Mouse (Mus musculus) CH12.LX (cell line): ENCODE measurements around the gene Lurap1l. TPM values are rescaled to one million over a fixed set of nuclear protein-coding genes. Genes with fewer than 3 reads are reported as not detected.

Experiments used
- DNase-seq: peaks from one replicate; pipeline ENCODE4 v3.0.0-alpha.2; 2013; ENCODE audit errors: extremely low read depth
- H3K27ac ChIP-seq: 2 replicates; pipeline ENCODE4 v1.5.1; 2012; ENCODE audit warnings: low read depth, mild to moderate bottlenecking, control low read depth, moderate library complexity; ENCODE audit not compliant: insufficient read depth
- H3K27me3 ChIP-seq: replicated peaks from 2 replicates; pipeline ENCODE3; 2012; ENCODE audit warnings: inconsistent platforms
- H3K36me3 ChIP-seq, 2 experiments: replicated peaks in 1 of 2; 2 replicates each; pipeline versions ENCODE3 to v1.6.1; 2012; ENCODE audit warnings: inconsistent platforms in 1 of 2, low read length in 1 of 2, mild to moderate bottlenecking in 1 of 2, mixed read lengths in 1 of 2, moderate library complexity in 1 of 2; ENCODE audit not compliant: control insufficient read depth in 1 of 2, insufficient read depth in 1 of 2
- H3K4me1 ChIP-seq, 2 experiments: 2 replicates each; pipeline ENCODE4 v1.6.1; 2012; ENCODE audit warnings: inconsistent platforms in 1 of 2, moderate library complexity in 1 of 2; ENCODE audit not compliant: insufficient read depth in 2 of 2, control insufficient read depth in 1 of 2
- H3K4me2 ChIP-seq: 2 replicates; pipeline ENCODE4 v1.6.1; 2012; ENCODE audit warnings: low read depth, mild to moderate bottlenecking, control low read depth; ENCODE audit not compliant: poor library complexity, insufficient read depth, severe bottlenecking
- H3K4me3 ChIP-seq, 3 experiments: fragments of 150-350 bp in 1 of 3; sonication (generic) in 1 of 3; replicated peaks in 1 of 3; 2 replicates each; pipeline versions ENCODE3 to v1.5.1; 2011 to 2012; ENCODE audit warnings: low read depth in 2 of 3, low read length in 2 of 3, mild to moderate bottlenecking in 2 of 3, moderate library complexity in 2 of 3, control low read depth in 1 of 3, improper control_type of control experiment in 1 of 3, inconsistent platforms in 1 of 3, mixed read lengths in 1 of 3; ENCODE audit not compliant: poor library complexity in 1 of 3
- H3K79me2 ChIP-seq: replicated peaks from 2 replicates; pipeline ENCODE4 v1.6.1; 2012; ENCODE audit warnings: mild to moderate bottlenecking, moderate library complexity; ENCODE audit not compliant: control insufficient read depth, poor library complexity, insufficient read depth, severe bottlenecking; ENCODE audit errors: extremely low read depth
- H3K9ac ChIP-seq: 2 replicates; pipeline ENCODE4 v1.6.1; 2012; ENCODE audit warnings: low read depth, mild to moderate bottlenecking, control low read depth, moderate library complexity; ENCODE audit not compliant: insufficient read depth
- H3K9me3 ChIP-seq: replicated peaks from 2 replicates; pipeline ENCODE3; 2012; ENCODE audit warnings: low read length, inconsistent platforms, mixed read lengths
- CHD1 ChIP-seq: IDR thresholded peaks from 2 replicates; pipeline ENCODE4 v1.6.1; 2012; ENCODE audit warnings: low read depth, low read length, improper control_type of control experiment, inconsistent platforms
- CTCF ChIP-seq, 2 experiments: IDR thresholded peaks in 1 of 2; conservative IDR thresholded peaks in 1 of 2; 2 replicates each; pipeline ENCODE4 v1.5.1; 2011 to 2012; ENCODE audit warnings: low read depth in 2 of 2, low read length in 2 of 2, improper control_type of control experiment in 1 of 2, inconsistent platforms in 1 of 2, mild to moderate bottlenecking in 1 of 2, moderate library complexity in 1 of 2
- ELF1 ChIP-seq: IDR thresholded peaks from 2 replicates; pipeline ENCODE4 v1.6.1; 2014; ENCODE audit warnings: low read depth, mild to moderate bottlenecking, inconsistent platforms, low read length, improper control_type of control experiment
- EP300 ChIP-seq: IDR thresholded peaks from 2 replicates; pipeline ENCODE4 v1.6.1; 2011; ENCODE audit warnings: low read length, improper control_type of control experiment
- ETS1 ChIP-seq: conservative IDR thresholded peaks from 2 replicates; pipeline ENCODE4 v1.6.1; 2012; ENCODE audit warnings: low read depth, mild to moderate bottlenecking, inconsistent platforms, low read length, improper control_type of control experiment, moderate library complexity
- GABPA ChIP-seq: IDR thresholded peaks from 2 replicates; pipeline ENCODE4 v1.6.1; 2012; ENCODE audit warnings: low read depth, low read length, improper control_type of control experiment, inconsistent platforms; ENCODE audit not compliant: insufficient replicate concordance
- IRF4 ChIP-seq: IDR thresholded peaks from 2 replicates; pipeline ENCODE4 v1.6.1; 2014; ENCODE audit warnings: low read depth, mild to moderate bottlenecking, inconsistent platforms, low read length, improper control_type of control experiment
- JUN ChIP-seq: IDR thresholded peaks from 2 replicates; pipeline ENCODE4 v1.6.1; 2011; ENCODE audit warnings: low read depth, mild to moderate bottlenecking, low read length, improper control_type of control experiment, moderate library complexity; ENCODE audit not compliant: insufficient read depth
- JUND ChIP-seq: conservative IDR thresholded peaks from 2 replicates; pipeline ENCODE4 v1.6.1; 2011; ENCODE audit warnings: low read depth, low read length, improper control_type of control experiment
- KAT2A ChIP-seq: IDR thresholded peaks from 2 replicates; pipeline ENCODE4 v1.6.1; 2012; ENCODE audit warnings: low read length, improper control_type of control experiment, inconsistent platforms; ENCODE audit not compliant: insufficient replicate concordance
- MAFK ChIP-seq: IDR thresholded peaks from 2 replicates; pipeline ENCODE4 v1.6.1; 2011; ENCODE audit warnings: low read length, improper control_type of control experiment; ENCODE audit not compliant: insufficient replicate concordance
- MAX ChIP-seq: IDR thresholded peaks from 2 replicates; pipeline ENCODE4 v1.6.1; 2011; ENCODE audit warnings: low read length, improper control_type of control experiment
- MAZ ChIP-seq: IDR thresholded peaks from 2 replicates; pipeline ENCODE4 v1.6.1; 2012; ENCODE audit warnings: low read depth, mild to moderate bottlenecking, inconsistent platforms, low read length, improper control_type of control experiment, moderate library complexity
- MEF2A ChIP-seq: IDR thresholded peaks from 2 replicates; pipeline ENCODE4 v1.6.1; 2014; ENCODE audit warnings: low read depth, mild to moderate bottlenecking, inconsistent platforms, low read length, improper control_type of control experiment, borderline replicate concordance
- NELFE ChIP-seq: IDR thresholded peaks from 2 replicates; pipeline ENCODE4 v1.6.1; 2011; ENCODE audit warnings: low read depth, low read length, improper control_type of control experiment
- NRF1 ChIP-seq: IDR thresholded peaks from 2 replicates; pipeline ENCODE4 v1.6.1; 2014; ENCODE audit warnings: low read depth, mild to moderate bottlenecking, inconsistent platforms, low read length, improper control_type of control experiment, moderate library complexity
- RAD21 ChIP-seq: IDR thresholded peaks from 2 replicates; pipeline ENCODE4 v1.6.1; 2011; ENCODE audit warnings: low read depth, mild to moderate bottlenecking, low read length, improper control_type of control experiment, moderate library complexity
- RCOR1 ChIP-seq: conservative IDR thresholded peaks from 2 replicates; pipeline ENCODE4 v1.6.1; 2012; ENCODE audit warnings: low read depth, mild to moderate bottlenecking, inconsistent platforms, low read length, improper control_type of control experiment
- SIN3A ChIP-seq: IDR thresholded peaks from 2 replicates; pipeline ENCODE4 v1.6.1; 2012; ENCODE audit warnings: low read length, improper control_type of control experiment, inconsistent platforms
- SMC3 ChIP-seq: IDR thresholded peaks from 2 replicates; pipeline ENCODE4 v1.6.1; 2011; ENCODE audit warnings: low read depth, low read length, improper control_type of control experiment
- TBP ChIP-seq: conservative IDR thresholded peaks from 2 replicates; pipeline ENCODE4 v1.6.1; 2011; ENCODE audit warnings: low read depth, low read length, improper control_type of control experiment
- TCF12 ChIP-seq: IDR thresholded peaks from 2 replicates; pipeline ENCODE4 v1.6.1; 2014; ENCODE audit warnings: low read depth, mild to moderate bottlenecking, inconsistent platforms, low read length, improper control_type of control experiment
- UBTF ChIP-seq: IDR thresholded peaks from 2 replicates; pipeline ENCODE4 v1.6.1; 2012; ENCODE audit warnings: low read depth, mild to moderate bottlenecking, inconsistent platforms, low read length, improper control_type of control experiment, moderate library complexity
- USF1 ChIP-seq: IDR thresholded peaks from 2 replicates; pipeline ENCODE4 v1.6.1; 2014; ENCODE audit warnings: low read depth, mild to moderate bottlenecking, inconsistent platforms, low read length, improper control_type of control experiment
- USF2 ChIP-seq: conservative IDR thresholded peaks from 2 replicates; pipeline ENCODE4 v1.6.1; 2011; ENCODE audit warnings: low read depth, low read length, improper control_type of control experiment
- ZC3H11A ChIP-seq: IDR thresholded peaks from 2 replicates; pipeline ENCODE4 v1.6.1; 2012; ENCODE audit warnings: low read depth, mild to moderate bottlenecking, inconsistent platforms, low read length, improper control_type of control experiment
- ZKSCAN1 ChIP-seq: IDR thresholded peaks from 2 replicates; pipeline ENCODE4 v1.6.1; 2012; ENCODE audit warnings: low read depth, inconsistent platforms, low read length, improper control_type of control experiment, borderline replicate concordance
- ZMIZ1 ChIP-seq: IDR thresholded peaks from 2 replicates; pipeline ENCODE4 v1.6.1; 2012; ENCODE audit warnings: low read depth, mild to moderate bottlenecking, inconsistent platforms, low read length, improper control_type of control experiment
- dilution Hi-C: fragments of 300-500 bp; cut with MboI; formaldehyde crosslinking; loops from 2 replicates; pipeline ENCODE4 v1.14.3; 2020; ENCODE audit warnings: low sequenced_read_pairs; ENCODE audit not compliant: extremely low pct_unique_long_range_greater_than_20kb, extremely low pct_ligation_motif_present
- in situ Hi-C: fragments of 300-500 bp; cut with MboI; formaldehyde crosslinking; loops from 3 replicates; pipeline ENCODE4 v1.14.3; 2019; ENCODE audit warnings: low sequenced_read_pairs, low pct_ligation_motif_present, low pct_unique_long_range_greater_than_20kb, mixed read lengths
- polyA plus RNA-seq: library from polyadenylated mRNA; unstranded; fragments of >175 nt; gene quantifications from 2 replicates; pipeline ENCODE4 v1.2.1, GENCODE M21; 2012; ENCODE audit warnings: low read depth; ENCODE audit not compliant: insufficient read length
- total RNA-seq, 2 experiments: library from RNA; depleted of rRNA; stranded (reverse); fragments of 300-350 nt in 1 of 2; fragments of >200 nt in 1 of 2; gene quantifications; 2 replicates each; pipeline ENCODE4 v1.2.3; 2012 to 2014

The Lurap1l gene
- total and polyA plus RNA-seq, 3 experiments = not detected

GRCm38 (mm10) chr4:80941978-80942377 lies 31.5 kb downstream of the Lurap1l start:
- no peaks in the 10 kb centered on the region for H3K4me1 ChIP-seq
- H3K4me3 ChIP-seq = no peak overlapping the region
- no peaks in the 10 kb centered on the region for H3K27me3 ChIP-seq
- no peaks in the 10 kb centered on the region for H3K36me3 ChIP-seq
- H3K9ac ChIP-seq = no peak overlapping the region
- TF ChIP-seq TCF12 (no peak), ZC3H11A (no peak), JUND (no peak), JUN (no peak)
- H3K9me3 ChIP-seq = peaks cover 45% of the 10 kb centered on the region
- no peak overlapping the region for H3K4me2 ChIP-seq
- DNase-seq = no peak
- in situ Hi-C loops (no loop called here), dilution Hi-C loops (no loop called here)
- H3K79me2 ChIP-seq = no peaks in the 10 kb centered on the region
- no peak overlapping the region for H3K27ac ChIP-seq

GRCm38 (mm10) chr4:80944605-80945004 lies 34.2 kb downstream of the Lurap1l start:
- Histone ChIP-seq H3K4me1 (no peaks in the 10 kb centered on the region), H3K9ac (no peak overlapping the region)

GRCm38 (mm10) chr4:80949110-80949509 lies 38.7 kb downstream of the Lurap1l start:
- TF ChIP-seq ELF1 = no peak
- TF ChIP-seq TBP = no peak
- no peak for TF ChIP-seq JUN
- no peak for TF ChIP-seq CTCF (conservative IDR thresholded peaks at IDR 0.05 in 1 of 2, IDR thresholded peaks at IDR 0.05 in 1 of 2; ENCODE audit: low read depth in 2 of 2, low read length in 2 of 2)
- no peak for TF ChIP-seq MEF2A
- no peak for TF ChIP-seq CHD1
- TF ChIP-seq IRF4 = no peak
- TF ChIP-seq RCOR1 = no peak
- no peak for TF ChIP-seq NELFE
- TF ChIP-seq ZKSCAN1 = no peak
- TF ChIP-seq RAD21 = no peak
- TF ChIP-seq USF2 = no peak
- TF ChIP-seq, all 38 proteins: peak for 0
- Histone ChIP-seq H3K9me3 (peaks cover 36% of the 10 kb centered on the region), H3K9ac (no peak overlapping the region), H3K4me2 (no peak overlapping the region), H3K4me3 (no peak overlapping the region), H3K27ac (no peak overlapping the region), H3K27me3 (no peaks in the 10 kb centered on the region), H3K4me1 (no peaks in the 10 kb centered on the region), H3K36me3 (no peaks in the 10 kb centered on the region), H3K79me2 (no peaks in the 10 kb centered on the region)
- dilution Hi-C loops = no loop called here
- DNase-seq = no peak
- in situ Hi-C loops = no loop called here

More at GRCm38 (mm10) chr4:80944605-80945004, 34.2 kb downstream of the Lurap1l start:
- Histone ChIP-seq H3K4me2 (no peak overlapping the region), H3K79me2 (no peaks in the 10 kb centered on the region), H3K27ac (no peak overlapping the region), H3K9me3 (peaks cover 41% of the 10 kb centered on the region), H3K4me3 (no peak overlapping the region), H3K36me3 (no peaks in the 10 kb centered on the region), H3K27me3 (no peaks in the 10 kb centered on the region)
- TF ChIP-seq UBTF (no peak), USF1 (no peak), JUN (no peak), KAT2A (no peak), MAFK (no peak), TBP (no peak), GABPA (no peak), SIN3A (no peak), USF2 (no peak), TCF12 (no peak), ZMIZ1 (no peak), ETS1 (no peak), CTCF (conservative IDR thresholded peaks at IDR 0.05 in 1 of 2, IDR thresholded peaks at IDR 0.05 in 1 of 2; ENCODE audit: low read depth in 2 of 2, low read length in 2 of 2) (no peak), EP300 (no peak), MAX (no peak), CHD1 (no peak), SMC3 (no peak), NRF1 (no peak), RAD21 (no peak), MAZ (no peak)
- dilution Hi-C loops (no loop called here), in situ Hi-C loops (no loop called here)
- no peak for DNase-seq
